Mouse (Mus musculus): ENCODE results near the gene Ctsa. TPM values are rescaled to one million over a fixed set of nuclear protein-coding genes. Genes with fewer than 3 reads are reported as not detected.

The Ctsa gene
- polyA plus RNA-seq, 1 experiment from 2014 or later: 105 TPM

- DNase-seq (ENCODE audit: low spot score): no peak
- H3K9me3 ChIP-seq (replicated peaks): no peaks in the 10 kb centered on the region
- no peak overlapping the region for H3K27ac ChIP-seq
- H3K4me1 ChIP-seq: no peaks in the 10 kb centered on the region
- peaks cover 14% of the 10 kb centered on the region for H3K36me3 ChIP-seq
- H3K4me3 ChIP-seq: no peak overlapping the region
- WGBS: 92% methylated on average over 8 of the region's 8 CpGs
- H3K27me3 ChIP-seq (ENCODE audit: low read depth, poor library complexity, severe bottlenecking): no peaks in the 10 kb centered on the region
These were observed 16.9 kb upstream of the Ctsa start for GRCm38 (mm10) chr2:164815821-164816220.

DNA sequence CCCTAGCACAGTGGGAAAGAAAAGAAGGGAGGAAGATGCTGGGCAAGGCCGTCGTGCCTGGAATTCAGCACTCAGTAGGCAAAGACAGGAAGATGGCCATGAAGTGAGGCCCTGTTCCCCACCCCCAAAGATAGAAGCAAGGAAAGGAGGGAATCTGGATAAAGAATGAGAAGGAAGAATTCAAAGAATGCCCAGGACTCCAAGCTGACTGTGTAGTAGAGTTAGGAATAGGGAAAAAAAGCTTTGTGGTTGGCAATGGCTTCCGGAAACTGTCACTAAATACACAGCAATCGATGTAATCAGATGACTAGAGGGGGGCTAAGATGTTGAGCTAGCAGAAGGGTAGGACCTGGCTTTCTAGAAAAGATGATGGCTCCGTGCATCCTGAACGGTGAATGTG is 15.5 kb upstream of the Ctsa start:
- no peaks in the 10 kb centered on the region for H3K27me3 ChIP-seq (ENCODE audit: low read depth, poor library complexity, severe bottlenecking)
- H3K4me3 ChIP-seq: no peak overlapping the region
- 92% methylated on average over 6 of the region's 6 CpGs for WGBS
- no peaks in the 10 kb centered on the region for H3K9me3 ChIP-seq (replicated peaks)
- no peak for DNase-seq (ENCODE audit: low spot score)
- no peak overlapping the region for H3K27ac ChIP-seq
- peaks cover 24% of the 10 kb centered on the region for H3K36me3 ChIP-seq
- H3K4me1 ChIP-seq: peaks cover 1% of the 10 kb centered on the region

- H3K36me3 ChIP-seq: peaks cover 22% of the 10 kb centered on the region
- H3K27ac ChIP-seq: no peak overlapping the region
- no peak for DNase-seq (ENCODE audit: low spot score)
- H3K27me3 ChIP-seq (ENCODE audit: low read depth, poor library complexity, severe bottlenecking): no peaks in the 10 kb centered on the region
- no peaks in the 10 kb centered on the region for H3K9me3 ChIP-seq (replicated peaks)
- no peak overlapping the region for H3K4me3 ChIP-seq
- H3K4me1 ChIP-seq: peaks cover 6% of the 10 kb centered on the region
- 76% methylated on average over 5 of the region's 5 CpGs for WGBS
These were observed 15.0 kb upstream of the Ctsa start for GRCm38 (mm10) chr2:164817703-164818102.

- H3K27ac ChIP-seq: no peak overlapping the region
- no peaks in the 10 kb centered on the region for H3K9me3 ChIP-seq (replicated peaks)
- H3K4me3 ChIP-seq: no peak overlapping the region
- H3K27me3 ChIP-seq (ENCODE audit: low read depth, poor library complexity, severe bottlenecking): no peaks in the 10 kb centered on the region
- peaks cover 12% of the 10 kb centered on the region for H3K4me1 ChIP-seq
- H3K36me3 ChIP-seq: peaks cover 39% of the 10 kb centered on the region
- WGBS: 85% methylated on average over 6 of the region's 6 CpGs
- no peak for DNase-seq (ENCODE audit: low spot score)
These were observed 11.6 kb upstream of the Ctsa start for GRCm38 (mm10) chr2:164821060-164821459.

DNA sequence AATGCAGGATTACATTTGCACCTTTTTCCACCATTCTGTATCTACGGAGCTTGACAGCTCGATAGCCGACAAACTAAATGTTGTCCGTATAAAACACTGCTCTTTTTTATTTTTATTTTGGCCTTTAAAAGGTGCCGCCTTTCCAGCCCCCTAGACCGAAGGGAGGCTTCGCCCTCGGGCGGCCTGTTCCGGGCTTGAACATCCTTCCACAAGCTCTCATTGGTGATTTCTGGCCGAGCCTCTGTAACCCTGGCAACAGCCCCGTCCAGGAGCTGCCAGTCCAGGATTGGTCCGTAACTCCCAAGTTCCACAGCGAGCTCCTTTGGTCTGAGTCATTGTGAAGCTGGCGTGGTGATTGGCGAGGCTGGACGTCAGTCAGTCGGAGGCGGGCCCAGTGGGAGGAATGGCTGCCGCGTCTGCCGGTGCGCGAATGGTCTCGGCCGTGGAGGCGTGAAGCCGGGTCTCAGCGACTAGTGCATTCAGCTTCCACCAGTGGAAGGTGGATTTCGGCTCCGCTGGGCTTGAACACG is 10.0 kb upstream of the Ctsa start, which contains the start of gene Zswim1:
TSS of gene Zswim1 (plus strand) at position 51 of the 530 bp plus-strand sequence.
- WGBS: 1% methylated on average over 32 of the region's 32 CpGs

GRCm38 (mm10) chr2:164823181-164823585 is 9.5 kb upstream of the Ctsa start:
- H3K36me3 ChIP-seq: peaks cover 60% of the 10 kb centered on the region
- no peaks in the 10 kb centered on the region for H3K27me3 ChIP-seq (ENCODE audit: low read depth, poor library complexity, severe bottlenecking)
- WGBS: 4% methylated on average over 10 of the region's 10 CpGs
- no peak for DNase-seq (ENCODE audit: low spot score)
- no peaks in the 10 kb centered on the region for H3K9me3 ChIP-seq (replicated peaks)
- H3K4me3 ChIP-seq: peak overlapping the region; percentile 85
- peaks cover 12% of the 10 kb centered on the region for H3K4me1 ChIP-seq
- peak overlapping the region; percentile 85 for H3K27ac ChIP-seq

More for the DNA sequence above, 10.0 kb upstream of the Ctsa start, which contains the start of gene Zswim1:
- peak within 1 kb of the TSS; percentile 85 for H3K4me3 ChIP-seq
- peak within 1 kb of the TSS; percentile 85 for H3K27ac ChIP-seq
- no peaks in the 10 kb centered on the region for H3K27me3 ChIP-seq (ENCODE audit: low read depth, poor library complexity, severe bottlenecking)
- H3K36me3 ChIP-seq: peaks cover 56% of the 10 kb centered on the region
- peaks cover 12% of the 10 kb centered on the region for H3K4me1 ChIP-seq
- DNase-seq (ENCODE audit: low spot score): peak; percentile 98
- H3K9me3 ChIP-seq (replicated peaks): no peaks in the 10 kb centered on the region

- H3K4me3 ChIP-seq: peak overlapping the region; percentile 85; the same call in 1 of the 2 replicates
- H3K36me3 ChIP-seq: peaks cover 67% of the 10 kb centered on the region
These were observed 8.7 kb upstream of the Ctsa start for GRCm38 (mm10) chr2:164823969-164824368.

GRCm38 (mm10) chr2:164825521-164825920 is 7.2 kb upstream of the Ctsa start:
- DNase-seq (ENCODE audit: low spot score): no peak
- Histone ChIP-seq H3K4me3 (no peak overlapping the region), H3K27me3 (ENCODE audit: low read depth, poor library complexity, severe bottlenecking) (no peaks in the 10 kb centered on the region), H3K27ac (no peak overlapping the region), H3K9me3 (replicated peaks) (no peaks in the 10 kb centered on the region), H3K4me1 (peaks cover 12% of the 10 kb centered on the region), H3K36me3 (peaks cover 61% of the 10 kb centered on the region)
- 95% methylated on average over 17 of the region's 17 CpGs for WGBS

More at GRCm38 (mm10) chr2:164823969-164824368, 8.7 kb upstream of the Ctsa start:
- no peak overlapping the region for H3K27ac ChIP-seq
- peaks cover 12% of the 10 kb centered on the region for H3K4me1 ChIP-seq
- 97% methylated on average over 4 of the region's 4 CpGs for WGBS
- no peaks in the 10 kb centered on the region for H3K27me3 ChIP-seq (ENCODE audit: low read depth, poor library complexity, severe bottlenecking)
- no peak for DNase-seq (ENCODE audit: low spot score)
- H3K9me3 ChIP-seq (replicated peaks): no peaks in the 10 kb centered on the region

- Histone ChIP-seq H3K36me3 (peaks cover 47% of the 10 kb centered on the region), H3K9me3 (replicated peaks) (no peaks in the 10 kb centered on the region), H3K27ac (no peak overlapping the region), H3K27me3 (ENCODE audit: low read depth, poor library complexity, severe bottlenecking) (no peaks in the 10 kb centered on the region), H3K4me1 (peaks cover 10% of the 10 kb centered on the region), H3K4me3 (no peak overlapping the region; the same call in 1 of the 2 replicates)
- WGBS: 89% methylated on average over 16 of the region's 16 CpGs
- DNase-seq (ENCODE audit: low spot score): no peak
These were observed 5.4 kb upstream of the Ctsa start for GRCm38 (mm10) chr2:164827146-164827850.

DNA sequence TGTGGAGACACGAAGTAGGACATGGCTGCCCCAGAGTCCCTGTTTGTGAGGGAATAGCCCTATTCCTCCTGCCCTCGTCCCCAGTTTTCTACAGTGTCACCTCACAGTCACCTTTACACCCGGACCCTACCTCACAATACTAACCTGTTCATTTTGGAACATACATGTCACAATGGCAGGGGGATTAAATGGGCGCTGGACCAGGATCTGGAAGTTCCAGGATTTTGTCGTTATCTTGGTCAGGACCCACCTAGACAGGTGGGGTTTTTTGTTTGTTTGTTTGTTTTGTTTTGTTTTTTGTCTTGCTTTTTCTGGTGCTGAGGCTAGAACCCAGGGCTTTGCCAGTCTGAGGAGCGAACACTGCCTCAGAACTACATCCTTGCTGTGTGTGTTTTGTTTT is 4.2 kb upstream of the Ctsa start, which contains the start of gene Spata25:
TSS of gene Spata25 (minus strand) at position 101 of the 400 bp plus-strand sequence.
- Histone ChIP-seq H3K36me3 (peaks cover 47% of the 10 kb centered on the region), H3K27me3 (ENCODE audit: low read depth, poor library complexity, severe bottlenecking) (no peaks in the 10 kb centered on the region), H3K27ac (no peak within 1 kb of the TSS), H3K9me3 (replicated peaks) (no peaks in the 10 kb centered on the region), H3K4me3 (no peak within 1 kb of the TSS; the same call in 1 of the 2 replicates), H3K4me1 (peaks cover 17% of the 10 kb centered on the region)
- WGBS: 85% methylated on average over 6 of the region's 6 CpGs
- no peak for DNase-seq (ENCODE audit: low spot score)

DNA sequence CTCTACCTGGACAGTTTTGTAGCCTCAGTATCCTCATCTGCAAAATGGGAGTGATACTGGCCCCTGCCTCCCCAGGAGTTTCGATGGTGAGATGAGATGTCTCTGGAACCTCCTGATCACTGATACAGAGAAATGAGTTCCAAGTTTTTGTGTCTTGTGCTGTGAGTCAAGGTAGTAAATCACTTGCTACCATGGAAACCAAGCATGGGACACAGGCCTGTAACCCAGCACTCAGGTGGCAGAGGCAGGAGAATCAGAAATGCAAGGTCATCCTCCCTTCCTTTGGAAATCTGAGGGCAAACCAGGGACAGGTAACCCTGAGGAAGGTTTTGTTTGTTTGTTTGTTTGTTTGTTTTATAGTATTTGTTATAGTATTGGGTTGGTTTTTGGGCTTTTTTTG is 3.6 kb upstream of the Ctsa start:
- Histone ChIP-seq H3K9me3 (replicated peaks) (no peaks in the 10 kb centered on the region), H3K27me3 (ENCODE audit: low read depth, poor library complexity, severe bottlenecking) (no peaks in the 10 kb centered on the region), H3K36me3 (peaks cover 47% of the 10 kb centered on the region), H3K4me1 (peaks cover 15% of the 10 kb centered on the region), H3K4me3 (no peak overlapping the region), H3K27ac (no peak overlapping the region)
- WGBS: 89% methylated on average over 1 of the region's 1 CpGs
- no peak for DNase-seq (ENCODE audit: low spot score)

- no peak for DNase-seq (ENCODE audit: low spot score)
- H3K27me3 ChIP-seq (ENCODE audit: low read depth, poor library complexity, severe bottlenecking): no peaks in the 10 kb centered on the region
- H3K4me3 ChIP-seq: no peak overlapping the region
- no peak overlapping the region for H3K27ac ChIP-seq
- H3K4me1 ChIP-seq: peaks cover 27% of the 10 kb centered on the region
- peaks cover 38% of the 10 kb centered on the region for H3K36me3 ChIP-seq
- 90% methylated on average over 10 of the region's 10 CpGs for WGBS
- H3K9me3 ChIP-seq (replicated peaks): no peaks in the 10 kb centered on the region
These were observed 1.6 kb upstream of the Ctsa start for GRCm38 (mm10) chr2:164831029-164831428.

DNA sequence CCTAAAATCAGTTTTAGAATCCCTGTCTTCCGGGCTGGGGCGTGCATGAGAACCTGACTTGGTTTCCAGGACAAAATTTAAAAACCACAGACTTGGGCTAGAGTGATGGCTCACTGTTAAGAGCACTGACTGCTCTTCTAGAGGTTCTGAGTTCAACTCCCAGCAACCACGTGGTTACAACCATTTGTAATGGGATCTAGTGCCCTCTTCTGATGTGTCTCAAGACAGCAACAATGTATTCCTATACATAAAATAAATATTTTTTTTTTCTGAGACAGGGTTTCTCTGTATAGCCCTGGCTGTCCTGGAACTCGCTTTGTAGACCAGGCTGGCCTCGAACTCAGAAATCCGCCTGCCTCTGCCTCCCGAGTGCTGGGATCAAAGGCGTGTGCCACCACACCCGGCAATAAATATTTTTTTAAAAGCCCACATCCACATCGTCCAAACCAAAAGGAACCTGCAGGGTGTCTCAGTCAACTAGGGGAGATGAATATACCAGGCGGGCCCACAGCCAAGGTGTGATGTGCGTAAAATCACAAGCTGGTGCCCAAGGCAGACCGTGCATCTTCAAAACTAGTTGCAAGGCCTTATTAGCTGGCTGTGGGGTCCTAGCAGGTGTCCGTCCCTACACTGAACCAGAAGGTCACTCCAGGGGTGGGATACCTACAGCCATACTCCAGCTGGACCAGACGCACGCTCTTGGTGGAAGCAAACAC is 483 bp upstream of the Ctsa start:
- Histone ChIP-seq H3K27me3 (ENCODE audit: low read depth, poor library complexity, severe bottlenecking) (no peaks in the 10 kb centered on the region), H3K4me1 (peaks cover 27% of the 10 kb centered on the region), H3K9me3 (replicated peaks) (no peaks in the 10 kb centered on the region), H3K36me3 (peaks cover 37% of the 10 kb centered on the region), H3K4me3 (peak overlapping the region; percentile 88), H3K27ac (peak overlapping the region; percentile 93)
- 65% methylated on average over 16 of the region's 16 CpGs for WGBS
- no peak for DNase-seq (ENCODE audit: low spot score)
